Mouse (Mus musculus): Measurements from ENCODE around the gene Luc7l3. TPM values are rescaled to one million over a fixed set of nuclear protein-coding genes. Genes with fewer than 3 reads are reported as not detected.
A peak's percentile ranks its signal among the peaks of the same experiment; 100 is the strongest.

The Luc7l3 gene
- polyA plus RNA-seq (2015; fragmentation: Nextera tagmentation; extraction: Ambion mirVana), result 65.5 and 74.6 TPM in 2 replicates

DNA sequence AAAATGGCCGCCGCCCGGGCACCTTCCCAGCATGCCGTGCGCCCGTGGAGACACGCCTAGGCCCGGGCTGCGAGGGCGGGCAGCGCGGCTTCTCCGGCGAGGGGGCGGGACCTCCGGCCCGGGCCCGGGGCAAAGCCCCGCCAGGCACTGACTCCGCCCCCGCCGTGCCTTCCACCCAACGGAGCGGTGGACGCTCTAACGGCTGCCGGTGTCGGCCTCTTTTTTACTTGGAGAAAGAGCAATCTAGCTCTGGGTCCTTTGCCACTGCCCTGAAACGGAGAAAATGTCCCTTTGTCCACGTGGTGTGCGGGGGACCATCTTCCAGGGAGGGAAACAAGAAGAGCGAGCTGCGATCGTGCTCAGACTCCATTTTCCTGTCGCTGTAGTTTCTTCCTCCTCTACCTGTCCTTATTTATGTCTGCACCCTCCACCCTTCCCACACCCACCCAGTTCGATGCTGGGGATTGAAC is at the start of gene Luc7l3:
Gene Luc7l3 (minus strand): TSS at position 58 of the 470 bp plus-strand sequence.
- H3K4me3 ChIP-seq (ENCODE audit: low read length), result peak within 1 kb of the TSS; percentile 99
- peak within 1 kb of the TSS; percentile 95 for H3K27ac ChIP-seq (ENCODE audit: low read length)
- ATAC-seq, result peak; percentile 96
- H3K4me1 ChIP-seq (ENCODE audit: control insufficient read depth, insufficient read depth, low read length), result peaks cover 15% of the 10 kb centered on the region
- H3K9me3 ChIP-seq (ENCODE audit: control insufficient read depth, low read length), result no peaks in the 10 kb centered on the region
- peak within 1 kb of the TSS; percentile 81 for H3K4me2 ChIP-seq (ENCODE audit: low read depth, low read length)
- no peaks in the 10 kb centered on the region for H3K27me3 ChIP-seq (replicated peaks; ENCODE audit: control insufficient read depth, insufficient read depth, low read length)
- peak within 1 kb of the TSS; percentile 100 for H3K9ac ChIP-seq (ENCODE audit: low read depth, low read length)
- H3K36me3 ChIP-seq (ENCODE audit: control insufficient read depth, insufficient read depth, low read length), result no peaks in the 10 kb centered on the region
- under 1% methylated on average over 36 of the region's 36 CpGs for WGBS

DNA sequence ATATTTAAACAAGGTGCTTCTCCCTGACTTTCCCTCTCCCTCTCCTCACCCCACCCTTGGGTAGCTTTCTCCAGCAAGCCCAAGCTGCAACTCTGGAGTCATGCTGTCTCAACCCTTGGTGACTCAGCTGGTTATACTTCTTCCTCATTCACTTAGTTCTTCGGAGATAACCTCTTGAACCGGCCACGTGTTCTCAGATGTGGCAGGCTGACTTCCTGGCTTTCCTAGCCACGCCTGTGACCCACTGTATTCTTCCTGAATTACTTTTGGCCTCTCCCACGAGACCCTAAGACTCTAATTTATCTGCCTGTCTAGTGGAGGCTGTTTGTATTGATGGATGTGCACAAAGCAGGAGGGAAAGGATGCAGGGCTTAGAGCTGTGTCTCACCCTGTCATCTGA is 49.0 kb upstream of the Luc7l3 start:
- peak; percentile 87 for ATAC-seq
- Histone ChIP-seq H3K4me1 (ENCODE audit: control insufficient read depth, insufficient read depth, low read length) (peaks cover 12% of the 10 kb centered on the region; the same call in 1 of the 2 replicates), H3K27me3 (replicated peaks; ENCODE audit: control insufficient read depth, insufficient read depth, low read length) (peaks cover 5% of the 10 kb centered on the region; the same call in 1 of the 2 replicates), H3K4me2 (ENCODE audit: low read depth, low read length) (no peak overlapping the region), H3K9ac (ENCODE audit: low read depth, low read length) (0 out of 2 replicates have a peak overlapping the region, but pooled peaks have one; percentile 29), H3K4me3 (ENCODE audit: low read length) (no peak overlapping the region), H3K9me3 (ENCODE audit: control insufficient read depth, low read length) (no peaks in the 10 kb centered on the region), H3K27ac (ENCODE audit: low read length) (no peak overlapping the region), H3K36me3 (ENCODE audit: control insufficient read depth, insufficient read depth, low read length) (no peaks in the 10 kb centered on the region)
- 15% methylated on average over 5 of the region's 5 CpGs for WGBS

DNA sequence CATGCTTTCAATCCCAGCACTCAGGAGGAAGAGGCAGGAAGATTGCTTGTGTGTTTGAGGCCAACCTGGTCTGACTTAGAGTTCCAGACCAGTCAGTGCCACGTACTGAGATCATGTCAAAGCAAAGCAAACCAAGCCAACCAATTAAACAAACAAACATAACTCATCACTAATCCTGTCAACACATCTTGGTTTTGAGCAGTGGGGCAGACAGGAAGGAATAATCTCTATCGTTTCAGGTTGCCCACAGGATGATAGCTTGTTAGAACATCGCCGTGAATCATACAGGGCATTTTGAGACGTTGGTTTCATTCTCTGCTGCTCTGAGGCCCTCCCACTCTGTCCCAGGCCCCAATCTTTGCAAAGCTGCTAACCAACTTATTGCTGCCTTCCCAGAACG is 48.2 kb upstream of the Luc7l3 start:
- no peak for ATAC-seq
- 0 out of 2 replicates have a peak overlapping the region, but pooled peaks have one; percentile 29 for H3K9ac ChIP-seq (ENCODE audit: low read depth, low read length)
- H3K27me3 ChIP-seq (replicated peaks; ENCODE audit: control insufficient read depth, insufficient read depth, low read length), result peaks cover 5% of the 10 kb centered on the region; the same call in 1 of the 2 replicates
- H3K9me3 ChIP-seq (ENCODE audit: control insufficient read depth, low read length), result no peaks in the 10 kb centered on the region
- H3K36me3 ChIP-seq (ENCODE audit: control insufficient read depth, insufficient read depth, low read length), result no peaks in the 10 kb centered on the region
- H3K4me2 ChIP-seq (ENCODE audit: low read depth, low read length), result no peak overlapping the region
- H3K4me1 ChIP-seq (ENCODE audit: control insufficient read depth, insufficient read depth, low read length), result peaks cover 12% of the 10 kb centered on the region; the same call in 1 of the 2 replicates
- no peak overlapping the region for H3K4me3 ChIP-seq (ENCODE audit: low read length)
- 75% methylated on average over 6 of the region's 6 CpGs for WGBS
- no peak overlapping the region for H3K27ac ChIP-seq (ENCODE audit: low read length)

DNA sequence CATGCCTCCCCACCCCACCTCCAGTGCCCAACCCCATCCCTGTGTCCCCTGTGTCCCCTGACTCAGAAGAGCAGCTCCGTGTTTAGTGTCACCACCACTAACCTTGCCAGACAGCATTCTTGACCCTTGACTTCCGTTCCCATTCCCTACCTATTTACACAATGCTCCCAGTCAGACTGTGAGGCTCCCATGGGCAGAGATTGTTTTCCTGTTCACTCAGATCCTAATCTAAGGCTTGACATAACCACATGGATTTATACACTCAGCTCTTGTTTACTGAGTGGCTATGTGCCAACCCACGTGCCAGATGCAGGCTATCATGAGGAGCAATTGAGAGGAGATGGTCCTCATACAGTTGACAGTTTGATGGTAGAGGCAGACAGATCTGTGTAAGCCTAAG is 43.6 kb upstream of the Luc7l3 start:
- Histone ChIP-seq H3K27ac (ENCODE audit: low read length) (no peak overlapping the region), H3K4me3 (ENCODE audit: low read length) (no peak overlapping the region), H3K4me1 (ENCODE audit: control insufficient read depth, insufficient read depth, low read length) (peaks cover 2% of the 10 kb centered on the region; the same call in 1 of the 2 replicates), H3K27me3 (replicated peaks; ENCODE audit: control insufficient read depth, insufficient read depth, low read length) (no peaks in the 10 kb centered on the region), H3K9me3 (ENCODE audit: control insufficient read depth, low read length) (no peaks in the 10 kb centered on the region), H3K4me2 (ENCODE audit: low read depth, low read length) (no peak overlapping the region), H3K9ac (ENCODE audit: low read depth, low read length) (no peak overlapping the region), H3K36me3 (ENCODE audit: control insufficient read depth, insufficient read depth, low read length) (no peaks in the 10 kb centered on the region)
- peak; percentile 40; the same call in 1 of the 2 replicates for ATAC-seq
- WGBS, result 34% methylated on average over 3 of the region's 3 CpGs

DNA sequence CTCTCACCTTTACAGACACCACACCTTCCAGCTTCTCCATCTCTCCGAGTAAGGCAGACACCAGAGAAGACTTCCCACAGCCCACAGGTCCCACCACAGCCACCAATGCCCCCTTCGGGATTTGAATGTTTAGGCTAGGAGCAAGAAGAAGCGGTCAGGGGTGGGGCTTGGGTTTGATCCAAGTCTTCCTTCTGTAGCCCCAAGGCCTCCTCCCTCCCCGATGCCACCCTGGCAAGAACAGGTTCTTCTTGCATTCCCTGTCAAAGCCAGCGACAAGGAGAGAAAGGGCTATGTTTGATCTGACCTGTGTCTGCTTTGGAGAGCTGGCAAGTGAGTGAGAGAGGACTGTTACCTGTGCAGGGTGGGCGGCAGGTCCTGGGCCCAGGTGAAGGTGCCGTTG is 41.9 kb upstream of the Luc7l3 start:
- H3K36me3 ChIP-seq (ENCODE audit: control insufficient read depth, insufficient read depth, low read length), result no peaks in the 10 kb centered on the region
- no peak overlapping the region for H3K27ac ChIP-seq (ENCODE audit: low read length)
- H3K4me1 ChIP-seq (ENCODE audit: control insufficient read depth, insufficient read depth, low read length), result no peaks in the 10 kb centered on the region
- no peak for ATAC-seq
- WGBS, result 82% methylated on average over 7 of the region's 7 CpGs
- H3K27me3 ChIP-seq (replicated peaks; ENCODE audit: control insufficient read depth, insufficient read depth, low read length), result no peaks in the 10 kb centered on the region
- H3K9ac ChIP-seq (ENCODE audit: low read depth, low read length), result no peak overlapping the region
- H3K4me2 ChIP-seq (ENCODE audit: low read depth, low read length), result no peak overlapping the region
- H3K4me3 ChIP-seq (ENCODE audit: low read length), result no peak overlapping the region
- H3K9me3 ChIP-seq (ENCODE audit: control insufficient read depth, low read length), result no peaks in the 10 kb centered on the region

DNA sequence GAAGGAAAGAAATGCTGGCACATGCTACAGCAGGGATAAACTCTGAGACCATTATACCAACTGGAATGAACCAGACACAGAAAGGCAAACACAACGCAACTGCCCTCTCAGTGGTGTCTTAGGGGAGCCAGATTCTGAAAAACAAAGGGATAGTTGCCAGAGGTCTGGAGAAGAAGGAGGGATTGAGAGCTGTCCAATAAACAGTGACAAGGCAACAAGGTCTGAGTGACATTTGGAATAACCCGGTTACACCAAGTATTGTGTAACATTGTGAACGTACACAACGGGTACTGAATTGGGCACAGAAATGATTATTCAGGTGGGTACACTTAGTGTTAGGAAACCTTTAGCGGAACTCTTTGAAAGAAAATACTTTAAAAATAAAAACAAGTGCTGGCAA is 40.3 kb upstream of the Luc7l3 start:
- Histone ChIP-seq H3K9me3 (ENCODE audit: control insufficient read depth, low read length) (no peaks in the 10 kb centered on the region), H3K27ac (ENCODE audit: low read length) (no peak overlapping the region), H3K36me3 (ENCODE audit: control insufficient read depth, insufficient read depth, low read length) (no peaks in the 10 kb centered on the region), H3K27me3 (replicated peaks; ENCODE audit: control insufficient read depth, insufficient read depth, low read length) (no peaks in the 10 kb centered on the region), H3K9ac (ENCODE audit: low read depth, low read length) (no peak overlapping the region), H3K4me1 (ENCODE audit: control insufficient read depth, insufficient read depth, low read length) (no peaks in the 10 kb centered on the region), H3K4me2 (ENCODE audit: low read depth, low read length) (no peak overlapping the region), H3K4me3 (ENCODE audit: low read length) (no peak overlapping the region)
- no peak for ATAC-seq
- 95% methylated on average over 5 of the region's 5 CpGs for WGBS

DNA sequence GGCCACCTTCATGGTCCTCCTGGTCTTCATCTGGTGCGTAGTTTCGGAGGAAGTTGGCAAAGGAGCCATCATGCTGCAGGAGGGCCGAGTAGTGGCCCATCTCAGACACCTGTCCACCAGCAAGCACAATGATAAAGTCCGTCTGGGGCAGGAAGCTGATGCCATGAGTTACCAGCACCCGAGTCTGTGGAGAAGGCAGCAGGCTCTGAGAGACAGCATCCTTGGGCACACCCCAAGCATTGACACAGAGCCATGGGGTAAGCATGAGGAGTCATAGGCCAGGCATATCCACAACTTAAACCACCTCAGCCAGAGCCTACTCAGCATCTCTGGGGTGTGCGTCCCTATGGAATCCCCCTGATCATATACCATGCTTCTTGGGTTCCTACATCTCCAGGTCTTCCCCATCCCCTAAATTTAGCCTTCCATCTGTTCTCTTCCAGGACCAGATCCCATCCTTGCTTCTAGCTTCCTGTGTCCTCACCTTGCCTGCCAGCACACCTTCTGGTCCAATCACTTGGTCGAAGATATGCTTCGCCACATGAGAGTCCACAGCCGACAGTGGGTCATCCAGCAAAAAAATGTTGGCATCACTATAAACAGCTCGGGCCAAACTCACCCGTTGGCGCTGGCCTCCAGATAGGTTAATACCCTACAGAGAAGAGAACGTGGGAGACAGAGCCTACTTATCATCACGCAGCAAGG is 39.5 kb upstream of the Luc7l3 start:
- 92% methylated on average over 14 of the region's 14 CpGs for WGBS
- ATAC-seq, result no peak
- no peak overlapping the region for H3K4me2 ChIP-seq (ENCODE audit: low read depth, low read length)

DNA sequence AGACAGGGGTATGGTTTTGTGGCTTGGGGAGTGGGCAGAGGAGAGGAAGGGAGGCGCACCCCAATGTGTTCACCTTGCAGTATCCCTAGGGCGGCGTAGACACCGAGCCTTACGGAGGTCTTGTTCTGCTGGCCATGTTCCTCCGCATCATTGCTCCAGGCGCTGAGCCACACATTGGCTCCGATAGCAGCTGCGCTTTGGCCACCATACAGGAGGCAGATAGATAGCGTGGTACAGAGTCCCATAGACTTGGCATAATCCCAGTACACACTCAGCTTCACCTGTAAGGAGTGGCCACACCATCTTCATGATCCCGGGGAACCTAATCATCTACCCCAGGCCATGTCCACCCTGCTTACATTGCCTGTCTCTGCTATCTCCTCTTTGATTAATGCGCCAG is 37.4 kb upstream of the Luc7l3 start:
- H3K27me3 ChIP-seq (replicated peaks; ENCODE audit: control insufficient read depth, insufficient read depth, low read length), result no peaks in the 10 kb centered on the region
- H3K36me3 ChIP-seq (ENCODE audit: control insufficient read depth, insufficient read depth, low read length), result no peaks in the 10 kb centered on the region
- WGBS, result 93% methylated on average over 12 of the region's 12 CpGs
- H3K9me3 ChIP-seq (ENCODE audit: control insufficient read depth, low read length), result no peaks in the 10 kb centered on the region
- H3K4me3 ChIP-seq (ENCODE audit: low read length), result no peak overlapping the region
- no peaks in the 10 kb centered on the region for H3K4me1 ChIP-seq (ENCODE audit: control insufficient read depth, insufficient read depth, low read length)
- no peak for ATAC-seq
- no peak overlapping the region for H3K27ac ChIP-seq (ENCODE audit: low read length)
- no peak overlapping the region for H3K4me2 ChIP-seq (ENCODE audit: low read depth, low read length)
- H3K9ac ChIP-seq (ENCODE audit: low read depth, low read length), result no peak overlapping the region

More for the DNA sequence above, 39.5 kb upstream of the Luc7l3 start:
- H3K27ac ChIP-seq (ENCODE audit: low read length), result no peak overlapping the region
- H3K27me3 ChIP-seq (replicated peaks; ENCODE audit: control insufficient read depth, insufficient read depth, low read length), result no peaks in the 10 kb centered on the region
- no peak overlapping the region for H3K4me3 ChIP-seq (ENCODE audit: low read length)
- H3K9me3 ChIP-seq (ENCODE audit: control insufficient read depth, low read length), result no peaks in the 10 kb centered on the region
- no peaks in the 10 kb centered on the region for H3K36me3 ChIP-seq (ENCODE audit: control insufficient read depth, insufficient read depth, low read length)
- H3K4me1 ChIP-seq (ENCODE audit: control insufficient read depth, insufficient read depth, low read length), result no peaks in the 10 kb centered on the region
- H3K9ac ChIP-seq (ENCODE audit: low read depth, low read length), result no peak overlapping the region

DNA sequence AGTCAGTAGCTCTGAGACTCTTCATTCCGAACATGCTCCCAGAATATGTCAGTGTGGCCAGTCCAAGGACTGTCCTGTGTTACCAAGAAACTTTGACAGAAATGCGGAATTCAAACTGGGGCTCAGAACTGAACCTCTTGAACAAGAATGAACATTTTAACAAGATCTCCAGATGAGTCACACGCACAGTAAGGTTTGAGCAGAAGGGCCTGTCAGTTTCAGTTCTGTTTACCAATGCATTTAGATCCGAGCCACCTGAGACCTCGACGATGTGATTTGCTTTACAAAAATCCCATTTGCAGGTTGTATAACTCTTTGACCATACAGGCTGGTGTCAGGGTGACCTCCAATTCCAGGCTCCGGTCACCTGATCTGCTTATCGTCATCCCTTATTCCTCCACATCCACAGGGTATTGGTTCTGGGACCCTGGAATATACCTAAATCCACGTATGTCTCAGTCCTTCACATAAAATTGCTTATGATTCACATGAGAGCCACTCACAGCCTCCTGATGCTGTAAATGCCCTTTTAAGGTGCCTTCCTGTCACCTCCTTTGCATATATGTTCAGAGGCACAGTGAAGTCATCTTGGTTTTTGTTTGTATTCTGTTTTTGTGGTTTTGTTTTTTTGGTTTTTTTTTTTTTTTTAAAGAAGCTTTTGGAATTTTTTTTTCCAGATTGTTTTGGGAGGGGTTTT is 33.9 kb upstream of the Luc7l3 start:
- Histone ChIP-seq H3K27ac (ENCODE audit: low read length) (no peak overlapping the region), H3K4me1 (ENCODE audit: control insufficient read depth, insufficient read depth, low read length) (no peaks in the 10 kb centered on the region), H3K9ac (ENCODE audit: low read depth, low read length) (no peak overlapping the region), H3K4me2 (ENCODE audit: low read depth, low read length) (no peak overlapping the region), H3K9me3 (ENCODE audit: control insufficient read depth, low read length) (no peaks in the 10 kb centered on the region), H3K4me3 (ENCODE audit: low read length) (no peak overlapping the region), H3K27me3 (replicated peaks; ENCODE audit: control insufficient read depth, insufficient read depth, low read length) (no peaks in the 10 kb centered on the region), H3K36me3 (ENCODE audit: control insufficient read depth, insufficient read depth, low read length) (no peaks in the 10 kb centered on the region)
- ATAC-seq, result no peak
- 69% methylated on average over 9 of the region's 9 CpGs for WGBS
